Mouse (Mus musculus) midbrain, embryonic 13.5 days (tissue): Measurements from ENCODE around the gene Hist1h2ai. TPM values are rescaled to one million over a fixed set of nuclear protein-coding genes. Genes with fewer than 3 reads are reported as not detected.
"Not testable (repeated sequence)": the region's sequence is repeated elsewhere in the genome, so short reads cannot be mapped to it uniquely, and the experiment has no call there.

ENCODE experiments used
- ATAC-seq: fragments of 200-750 bp; cut with Nextera tagmentation; 2 replicates; pipeline ENCODE4 v1.8.0; 2017; ENCODE audit warnings: mild to moderate bottlenecking, moderate TSS enrichment, moderate library complexity
- H3K27ac ChIP-seq: fragments of 300-500 bp; sonication (generic); 2 replicates; pipeline ENCODE4 v1.5.1; 2015; ENCODE audit warnings: inconsistent platforms, mild to moderate bottlenecking, moderate library complexity
- H3K27me3 ChIP-seq: fragments of 300-500 bp; sonication (generic); 2 replicates; pipeline ENCODE4 v1.6.1; 2015; ENCODE audit warnings: mild to moderate bottlenecking, inconsistent platforms
- H3K36me3 ChIP-seq: fragments of 300-500 bp; sonication (generic); 2 replicates; pipeline ENCODE4 v1.6.1; 2015; ENCODE audit warnings: mild to moderate bottlenecking, inconsistent platforms
- H3K4me1 ChIP-seq: fragments of 300-500 bp; sonication (generic); replicated peaks from 2 replicates; pipeline ENCODE4 v1.6.1; 2015; ENCODE audit warnings: inconsistent platforms
- H3K4me2 ChIP-seq: fragments of 300-500 bp; sonication (generic); replicated peaks from 2 replicates; pipeline ENCODE4 v1.6.1; 2015; ENCODE audit warnings: moderate library complexity, mild to moderate bottlenecking, inconsistent platforms
- H3K4me3 ChIP-seq: fragments of 300-500 bp; sonication (generic); replicated peaks from 2 replicates; pipeline ENCODE4 v1.5.1; 2015; ENCODE audit warnings: mild to moderate bottlenecking, inconsistent platforms
- H3K9ac ChIP-seq: fragments of 300-500 bp; sonication (generic); replicated peaks from 2 replicates; pipeline ENCODE4 v1.6.1; 2015; ENCODE audit warnings: mild to moderate bottlenecking, inconsistent platforms
- H3K9me3 ChIP-seq: fragments of 300-500 bp; sonication (generic); 2 replicates; pipeline ENCODE4 v1.6.1; 2016; ENCODE audit warnings: mild to moderate bottlenecking, inconsistent platforms
- WGBS: fragments of 180-500 bp; shearing (Covaris S2); methylation state at CpG from one replicate; pipeline ENCODE4 v1.1.7; 2015; 5-methylcytosine and 5-hydroxymethylcytosine counted together
- microRNA-seq: library from miRNA; unstranded; fragments of <30 nt; microRNA quantifications from one replicate; pipeline ENCODE4, GENCODE M21; 2016
- polyA plus RNA-seq: library from polyadenylated mRNA; unstranded; fragments of >200 nt; fragmentation: Nextera tagmentation; extraction: Ambion mirVana; gene quantifications from 2 replicates; pipeline ENCODE4 v1.2.1, GENCODE M21; 2015

The Hist1h2ai gene
- polyA plus RNA-seq, 1 experiment from 2014 or later = 37.4 TPM

GRCm38 (mm10) chr13:21754294-21755001 lies 38.2 kb downstream of the Hist1h2ai start:
- not testable (repeated sequence) for H3K36me3 ChIP-seq, H3K27me3 ChIP-seq, H3K9me3 ChIP-seq
- Histone ChIP-seq H3K27ac (peak overlapping the region; percentile 95), H3K9ac (peak overlapping the region; percentile 66), H3K4me3 (peak overlapping the region; percentile 43), H3K4me1 (peaks cover 26% of the 10 kb centered on the region), H3K4me2 (peak overlapping the region; percentile 76)
- WGBS = under 1% methylated on average over 18 of the region's 26 CpGs
- peak; percentile 0; the same call in 1 of the 2 replicates for ATAC-seq

GRCm38 (mm10) chr13:21755707-21756106 lies 39.5 kb downstream of the Hist1h2ai start:
- peaks cover 23% of the 10 kb centered on the region for H3K4me1 ChIP-seq
- H3K27me3 ChIP-seq = no peaks in the 10 kb centered on the region
- H3K36me3 ChIP-seq = no peaks in the 10 kb centered on the region
- no peak overlapping the region for H3K9ac ChIP-seq
- H3K4me2 ChIP-seq = no peak overlapping the region
- no peak overlapping the region for H3K4me3 ChIP-seq
- ATAC-seq = no peak
- H3K9me3 ChIP-seq = no peaks in the 10 kb centered on the region
- H3K27ac ChIP-seq = no peak overlapping the region
- WGBS = 69% methylated on average over 1 of the region's 1 CpGs

Small RNA genes within 50 kb of the gene (microRNA-seq; reads per million reads assigned to microRNA genes)
- gene Gm44357 (not detected), gene Gm44367 (not detected), gene Gm44454 (not detected)

Other genes with a start within 250 kb of the Hist1h2ai start
- gene Nkapl, start 247.9 kb upstream of the Hist1h2ai start, polyA plus RNA-seq = 3.8 and 4.1 TPM in 2 replicates
- 9.4 and 9.5 TPM in 2 replicates for gene Zkscan4, start 237.5 kb upstream of the Hist1h2ai start, polyA plus RNA-seq
- gene Gm10065, start 237.0 kb upstream of the Hist1h2ai start, polyA plus RNA-seq = 3.7 TPM in 1 of 2 replicates, not detected in the other
- gene AK157302, start 221.2 kb upstream of the Hist1h2ai start, polyA plus RNA-seq = 0.46 and 0.57 TPM in 2 replicates
- gene Gm11273, start 215.0 kb upstream of the Hist1h2ai start, polyA plus RNA-seq = 5.9 and 7.4 TPM in 2 replicates
- gene Zkscan8, start 185.3 kb upstream of the Hist1h2ai start, polyA plus RNA-seq = 6.7 and 7.1 TPM in 2 replicates
- gene Olfr1366, start 173.6 kb upstream of the Hist1h2ai start, polyA plus RNA-seq = 0.17 and 0.23 TPM in 2 replicates
- gene Olfr1535, start 156.5 kb upstream of the Hist1h2ai start, polyA plus RNA-seq = 0.05 TPM in 1 of 2 replicates, not detected in the other
- not detected in 2 replicates for gene Olfr1364, start 134.7 kb upstream of the Hist1h2ai start, polyA plus RNA-seq
- gene Olfr1362, start 102.4 kb upstream of the Hist1h2ai start, polyA plus RNA-seq = not detected in 2 replicates
- 0.05 TPM in 1 of 2 replicates, not detected in the other for gene Olfr11, start 73.9 kb upstream of the Hist1h2ai start, polyA plus RNA-seq
- not detected in 2 replicates for gene Olfr1361, start 53.0 kb upstream of the Hist1h2ai start, polyA plus RNA-seq
- not detected in 2 replicates for gene Olfr1360, start 39.0 kb upstream of the Hist1h2ai start, polyA plus RNA-seq
- not detected in 2 replicates for gene Olfr1359, start 18.3 kb upstream of the Hist1h2ai start, polyA plus RNA-seq
- 1.8 TPM in 1 of 2 replicates, not detected in the other for gene Hist1h2bl, start 279 bp upstream of the Hist1h2ai start, polyA plus RNA-seq
- 10.8 and 11.5 TPM in 2 replicates for gene Hist1h3h, start 1.2 kb downstream of the Hist1h2ai start, polyA plus RNA-seq
- 3.7 and 4.2 TPM in 2 replicates for gene Hist1h2bm, start 5.6 kb downstream of the Hist1h2ai start, polyA plus RNA-seq
- gene Hist1h4j, start 18.6 kb downstream of the Hist1h2ai start, polyA plus RNA-seq = 0.82 and 1.0 TPM in 2 replicates
- 1.1 and 3.0 TPM in 2 replicates for gene Hist1h4k, start 34.1 kb downstream of the Hist1h2ai start, polyA plus RNA-seq
- gene Hist1h2ak, start 37.4 kb downstream of the Hist1h2ai start, polyA plus RNA-seq = 22.2 and 26.2 TPM in 2 replicates
- 2.5 and 6.7 TPM in 2 replicates for gene Hist1h2bn, start 37.7 kb downstream of the Hist1h2ai start, polyA plus RNA-seq
- 11.8 and 15.6 TPM in 2 replicates for gene Hist1h1b, start 64.2 kb downstream of the Hist1h2ai start, polyA plus RNA-seq
- gene Hist1h3i, start 66.9 kb downstream of the Hist1h2ai start, polyA plus RNA-seq = 79.2 and 91.2 TPM in 2 replicates
- gene Hist1h2an, start 70.8 kb downstream of the Hist1h2ai start, polyA plus RNA-seq = 8.5 TPM in 1 of 2 replicates, not detected in the other
- 0.66 and 1.7 TPM in 2 replicates for gene Hist1h2bp, start 71.0 kb downstream of the Hist1h2ai start, polyA plus RNA-seq
- gene Hist1h2bq, start 93.8 kb downstream of the Hist1h2ai start, polyA plus RNA-seq = 11.1 and 13.1 TPM in 2 replicates
- not detected in 2 replicates for gene Hist1h2ao, start 94.0 kb downstream of the Hist1h2ai start, polyA plus RNA-seq
- not detected in 2 replicates for gene Hist1h4m, start 95.3 kb downstream of the Hist1h2ai start, polyA plus RNA-seq
- 11.0 and 11.2 TPM in 2 replicates for gene Hist1h4n, start 115.8 kb downstream of the Hist1h2ai start, polyA plus RNA-seq
- gene Hist1h2ap, start 117.1 kb downstream of the Hist1h2ai start, polyA plus RNA-seq = 1,729 and 1,932 TPM in 2 replicates
- 11.3 and 12.2 TPM in 2 replicates for gene Hist1h2br, start 117.3 kb downstream of the Hist1h2ai start, polyA plus RNA-seq
- gene Zfp184, start 228.7 kb downstream of the Hist1h2ai start, polyA plus RNA-seq = 20.5 and 22.3 TPM in 2 replicates